Mouse (Mus musculus) forebrain, embryonic 15.5 days (tissue): ENCODE measurements around the gene Helb. TPM values are rescaled to one million over a fixed set of nuclear protein-coding genes. Genes with fewer than 3 reads are reported as not detected.
A peak's percentile ranks its signal among the peaks of the same experiment; 100 is the strongest.

ENCODE experiments used
- ATAC-seq: fragments of 200-750 bp; cut with Nextera tagmentation; replicated peaks from 2 replicates; pipeline ENCODE4 v1.8.0; 2017; ENCODE audit warnings: mild to moderate bottlenecking, moderate TSS enrichment, moderate library complexity
- H3K27ac ChIP-seq: fragments of 300-500 bp; sonication (generic); replicated peaks from 2 replicates; pipeline ENCODE4 v1.5.1; 2015; ENCODE audit warnings: mild to moderate bottlenecking, inconsistent platforms
- H3K27me3 ChIP-seq: fragments of 300-500 bp; sonication (generic); 2 replicates; pipeline ENCODE4 v1.6.1; 2015; ENCODE audit warnings: inconsistent platforms
- H3K36me3 ChIP-seq: fragments of 300-500 bp; sonication (generic); 2 replicates; pipeline ENCODE4 v1.6.1; 2015; ENCODE audit warnings: mild to moderate bottlenecking, inconsistent platforms
- H3K4me1 ChIP-seq: fragments of 300-500 bp; sonication (generic); 2 replicates; pipeline ENCODE4 v1.6.1; 2015; ENCODE audit warnings: inconsistent platforms
- H3K4me2 ChIP-seq: fragments of 300-500 bp; sonication (generic); replicated peaks from 2 replicates; pipeline ENCODE4 v1.6.1; 2015; ENCODE audit warnings: mild to moderate bottlenecking, inconsistent platforms
- H3K4me3 ChIP-seq: fragments of 300-500 bp; sonication (generic); 2 replicates; pipeline ENCODE4 v1.5.1; 2015; ENCODE audit warnings: mild to moderate bottlenecking, inconsistent platforms
- H3K9ac ChIP-seq: fragments of 300-500 bp; sonication (generic); replicated peaks from 2 replicates; pipeline ENCODE4 v1.6.1; 2015; ENCODE audit warnings: mild to moderate bottlenecking, inconsistent platforms
- H3K9me3 ChIP-seq: fragments of 300-500 bp; sonication (generic); 2 replicates; pipeline ENCODE4 v1.6.1; 2016; ENCODE audit warnings: inconsistent platforms
- WGBS: fragments of 180-500 bp; shearing (Covaris S2); methylation state at CpG from one replicate; pipeline ENCODE4 v1.1.7; 2015; ENCODE audit warnings: mixed read lengths; 5-methylcytosine and 5-hydroxymethylcytosine counted together
- polyA plus RNA-seq: library from polyadenylated mRNA; unstranded; fragments of >200 nt; fragmentation: Nextera tagmentation; extraction: Ambion mirVana; gene quantifications from 2 replicates; pipeline ENCODE4 v1.2.1, GENCODE M21; 2015

Helb gene
- polyA plus RNA-seq, 1 experiment from 2014 or later, result 4.1 TPM

DNA sequence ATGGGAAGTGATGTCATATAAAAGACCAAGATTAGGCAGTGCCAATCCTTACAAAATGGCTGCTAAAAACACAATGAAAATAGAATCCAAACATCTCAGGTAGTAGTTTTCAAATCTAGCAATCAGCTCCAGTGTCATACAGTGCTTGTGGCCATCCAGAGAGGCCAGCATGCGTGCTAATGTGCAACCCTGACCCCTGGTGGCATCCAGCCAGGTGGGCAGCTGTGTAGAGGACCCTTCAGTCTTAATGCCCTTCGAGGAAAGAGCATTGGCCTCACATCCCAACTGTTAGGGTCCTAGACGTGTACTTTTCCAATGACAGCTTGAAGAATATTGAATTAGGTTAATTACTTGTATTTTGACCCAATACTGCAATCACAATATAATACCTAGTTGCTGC lies 34.9 kb downstream of the Helb start:
- no peak overlapping the region for H3K9ac ChIP-seq
- H3K4me1 ChIP-seq, result no peaks in the 10 kb centered on the region
- WGBS, result 74% methylated on average over 3 of the region's 3 CpGs
- no peaks in the 10 kb centered on the region for H3K9me3 ChIP-seq
- no peak for ATAC-seq
- H3K4me3 ChIP-seq, result no peak overlapping the region
- no peak overlapping the region for H3K27ac ChIP-seq
- H3K4me2 ChIP-seq, result no peak overlapping the region
- no peaks in the 10 kb centered on the region for H3K27me3 ChIP-seq
- peaks cover 27% of the 10 kb centered on the region for H3K36me3 ChIP-seq

- H3K27ac ChIP-seq, result no peak overlapping the region
- 81% methylated on average over 10 of the region's 10 CpGs for WGBS
- H3K9ac ChIP-seq, result no peak overlapping the region
- no peak for ATAC-seq
- no peaks in the 10 kb centered on the region for H3K4me1 ChIP-seq
- H3K4me2 ChIP-seq, result no peak overlapping the region
- no peaks in the 10 kb centered on the region for H3K9me3 ChIP-seq
- H3K36me3 ChIP-seq, result no peaks in the 10 kb centered on the region
- no peak overlapping the region for H3K4me3 ChIP-seq
- no peaks in the 10 kb centered on the region for H3K27me3 ChIP-seq
Observed at GRCm38 (mm10) chr10:120066319-120066718, 46.5 kb downstream of the Helb start.

GRCm38 (mm10) chr10:120064424-120064823 lies 48.4 kb downstream of the Helb start:
- no peak for ATAC-seq
- no peaks in the 10 kb centered on the region for H3K36me3 ChIP-seq
- H3K9ac ChIP-seq, result no peak overlapping the region
- no peak overlapping the region for H3K4me2 ChIP-seq
- no peaks in the 10 kb centered on the region for H3K27me3 ChIP-seq
- 27% methylated on average over 5 of the region's 5 CpGs for WGBS
- no peaks in the 10 kb centered on the region for H3K4me1 ChIP-seq
- H3K4me3 ChIP-seq, result no peak overlapping the region
- H3K9me3 ChIP-seq, result no peaks in the 10 kb centered on the region
- no peak overlapping the region for H3K27ac ChIP-seq

GRCm38 (mm10) chr10:120061238-120062130 lies 51.3 kb downstream of the Helb start:
- H3K36me3 ChIP-seq, result no peaks in the 10 kb centered on the region
- H3K4me1 ChIP-seq, result no peaks in the 10 kb centered on the region
- no peaks in the 10 kb centered on the region for H3K27me3 ChIP-seq
- H3K27ac ChIP-seq, result no peak overlapping the region
- no peak overlapping the region for H3K4me3 ChIP-seq
- WGBS, result 88% methylated on average over 24 of the region's 24 CpGs
- H3K9ac ChIP-seq, result no peak overlapping the region
- no peak overlapping the region for H3K4me2 ChIP-seq
- ATAC-seq, result no peak
- no peaks in the 10 kb centered on the region for H3K9me3 ChIP-seq

- Histone ChIP-seq H3K36me3 (peaks cover 3% of the 10 kb centered on the region; the same call in 1 of the 2 replicates), H3K27ac (no peak overlapping the region), H3K9ac (no peak overlapping the region), H3K4me3 (no peak overlapping the region), H3K4me1 (no peaks in the 10 kb centered on the region), H3K4me2 (no peak overlapping the region), H3K27me3 (no peaks in the 10 kb centered on the region), H3K9me3 (no peaks in the 10 kb centered on the region)
- ATAC-seq, result no peak
- 90% methylated on average over 10 of the region's 10 CpGs for WGBS
Observed at GRCm38 (mm10) chr10:120060579-120061237, 52.1 kb downstream of the Helb start.

DNA sequence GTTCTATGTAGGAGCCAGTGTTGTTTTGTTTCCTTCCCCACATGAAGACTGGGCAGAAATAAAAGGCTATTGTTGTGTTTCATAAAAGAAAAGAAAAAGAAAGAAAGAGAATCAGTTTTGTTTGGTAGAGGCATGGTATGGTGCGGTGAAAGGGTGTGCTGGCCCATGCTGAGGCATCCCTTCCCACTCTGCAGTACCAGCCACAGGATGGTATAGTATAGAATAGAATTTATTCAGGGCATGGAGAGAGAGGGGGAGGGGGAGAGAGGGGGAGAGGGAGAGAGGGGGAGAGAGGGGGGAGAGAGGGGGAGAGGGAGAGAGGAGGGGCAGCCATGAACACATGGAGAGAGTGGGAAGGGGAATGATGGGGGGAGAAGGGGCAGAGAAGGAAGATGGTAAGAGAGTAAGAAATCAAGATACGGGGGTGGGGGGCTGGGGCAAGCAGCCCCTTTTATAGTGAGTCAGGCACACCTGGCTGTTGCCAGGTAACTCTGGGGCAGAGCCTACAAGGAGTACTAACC lies 68.0 kb downstream of the Helb start:
- H3K27ac ChIP-seq, result peak overlapping the region; percentile 32
- H3K4me3 ChIP-seq, result no peak overlapping the region
- no peak overlapping the region for H3K4me2 ChIP-seq
- H3K9me3 ChIP-seq, result no peaks in the 10 kb centered on the region
- WGBS, result 35% methylated on average over 2 of the region's 2 CpGs
- H3K27me3 ChIP-seq, result no peaks in the 10 kb centered on the region
- peaks cover 4% of the 10 kb centered on the region for H3K36me3 ChIP-seq
- peaks cover 12% of the 10 kb centered on the region for H3K4me1 ChIP-seq
- no peak overlapping the region for H3K9ac ChIP-seq
- peak; percentile 84 for ATAC-seq

- WGBS, result 33% methylated on average over 6 of the region's 6 CpGs
- Histone ChIP-seq H3K9me3 (no peaks in the 10 kb centered on the region), H3K27me3 (no peaks in the 10 kb centered on the region), H3K4me3 (no peak overlapping the region), H3K4me2 (no peak overlapping the region), H3K9ac (no peak overlapping the region), H3K36me3 (no peaks in the 10 kb centered on the region; the same call in 1 of the 2 replicates), H3K27ac (peak overlapping the region; percentile 32), H3K4me1 (peaks cover 12% of the 10 kb centered on the region)
- 0 out of 2 replicates have a peak, but pooled peaks have one; percentile 7 for ATAC-seq
Observed at GRCm38 (mm10) chr10:120044237-120044636, 68.5 kb downstream of the Helb start.

DNA sequence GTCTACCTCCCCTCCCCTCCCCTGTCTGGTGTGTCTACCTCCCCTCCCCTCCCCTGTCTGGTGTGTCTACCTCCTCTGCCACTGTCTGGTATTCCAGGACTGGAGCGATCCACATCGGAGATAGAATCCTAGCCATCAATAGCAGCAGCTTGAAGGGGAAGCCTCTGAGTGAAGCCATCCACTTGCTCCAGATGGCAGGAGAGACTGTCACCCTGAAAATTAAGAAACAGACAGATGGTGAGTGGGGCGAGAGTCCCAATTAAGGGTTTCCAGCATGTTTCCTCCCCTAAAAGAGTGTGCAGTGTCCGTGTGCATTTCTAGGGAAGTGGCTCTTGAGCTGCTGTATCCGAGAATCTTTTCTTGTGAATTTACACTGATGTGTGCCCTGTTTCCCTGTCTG lies 74.6 kb downstream of the Helb start:
- H3K9ac ChIP-seq, result no peak overlapping the region
- peaks cover 35% of the 10 kb centered on the region for H3K4me1 ChIP-seq
- no peaks in the 10 kb centered on the region for H3K27me3 ChIP-seq
- H3K9me3 ChIP-seq, result no peaks in the 10 kb centered on the region
- H3K27ac ChIP-seq, result peak overlapping the region; percentile 82
- no peak overlapping the region for H3K4me3 ChIP-seq
- WGBS, result 48% methylated on average over 5 of the region's 5 CpGs
- H3K36me3 ChIP-seq, result no peaks in the 10 kb centered on the region
- peak; percentile 93 for ATAC-seq
- no peak overlapping the region for H3K4me2 ChIP-seq

GRCm38 (mm10) chr10:120035824-120036223 lies 77.0 kb downstream of the Helb start:
- Histone ChIP-seq H3K4me1 (peaks cover 40% of the 10 kb centered on the region), H3K27me3 (no peaks in the 10 kb centered on the region), H3K4me2 (peak overlapping the region; percentile 32), H3K9me3 (no peaks in the 10 kb centered on the region), H3K4me3 (no peak overlapping the region; the same call in 1 of the 2 replicates), H3K27ac (peak overlapping the region; percentile 32; the same call in 1 of the 2 replicates), H3K9ac (0 out of 2 replicates have a peak overlapping the region, but pooled peaks have one; percentile 22), H3K36me3 (no peaks in the 10 kb centered on the region)
- no peak for ATAC-seq
- whole genome bisulfite sequencing, result 7% methylated on average over 6 of the region's 6 CpGs

DNA sequence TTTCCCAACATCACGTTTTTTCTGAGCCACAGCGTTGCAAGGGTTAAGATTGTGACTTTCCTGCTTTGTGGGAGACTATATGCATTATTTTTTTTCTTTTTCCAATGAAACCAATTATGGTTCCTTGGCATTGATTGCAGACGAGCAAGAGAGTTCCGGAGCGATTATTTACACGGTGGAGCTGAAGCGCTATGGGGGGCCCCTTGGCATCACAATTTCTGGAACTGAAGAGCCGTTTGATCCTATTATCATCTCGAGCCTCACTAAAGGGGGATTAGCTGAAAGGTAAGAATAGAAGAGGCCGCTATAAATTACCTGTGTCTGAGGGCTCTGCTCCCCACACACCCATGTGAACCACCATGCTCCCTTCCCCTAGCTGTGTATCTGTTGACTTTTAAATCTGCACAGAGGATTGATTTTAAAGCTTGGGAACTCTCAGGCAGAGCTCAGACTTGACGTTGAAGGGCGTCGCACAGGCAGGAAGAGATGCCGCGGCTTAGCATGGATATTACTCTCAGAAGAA lies 77.5 kb downstream of the Helb start:
- H3K9ac ChIP-seq, result peak overlapping the region; percentile 22; the same call in 1 of the 2 replicates
- 11% methylated on average over 15 of the region's 15 CpGs for WGBS
- H3K36me3 ChIP-seq, result no peaks in the 10 kb centered on the region
- 0 out of 2 replicates have a peak overlapping the region, but pooled peaks have one; percentile 13 for H3K27ac ChIP-seq
- H3K4me2 ChIP-seq, result peak overlapping the region; percentile 32
- no peak overlapping the region; the same call in 1 of the 2 replicates for H3K4me3 ChIP-seq
- H3K27me3 ChIP-seq, result no peaks in the 10 kb centered on the region
- H3K9me3 ChIP-seq, result no peaks in the 10 kb centered on the region
- no peak for ATAC-seq
- peaks cover 40% of the 10 kb centered on the region for H3K4me1 ChIP-seq

GRCm38 (mm10) chr10:120033866-120034265 lies 78.9 kb downstream of the Helb start:
- H3K9ac ChIP-seq, result no peak overlapping the region
- no peak overlapping the region for H3K4me3 ChIP-seq
- no peaks in the 10 kb centered on the region for H3K27me3 ChIP-seq
- no peak for ATAC-seq
- no peak overlapping the region for H3K27ac ChIP-seq
- H3K4me2 ChIP-seq, result 0 out of 2 replicates have a peak overlapping the region, but pooled peaks have one; percentile 11
- 26% methylated on average over 9 of the region's 9 CpGs for WGBS
- H3K9me3 ChIP-seq, result no peaks in the 10 kb centered on the region
- no peaks in the 10 kb centered on the region for H3K36me3 ChIP-seq
- H3K4me1 ChIP-seq, result peaks cover 40% of the 10 kb centered on the region
